Mouse (Mus musculus) forebrain, postnatal 0 days (tissue): ENCODE results near the gene Hvcn1. TPM values are rescaled to one million over a fixed set of nuclear protein-coding genes. Genes with fewer than 3 reads are reported as not detected.

Source experiments
- ATAC-seq: fragments of 200-750 bp; cut with Nextera tagmentation; 2 replicates; pipeline ENCODE4 v1.8.0; 2017; ENCODE audit warnings: mild to moderate bottlenecking, moderate library complexity
- DNase-seq: peaks from one replicate; pipeline ENCODE4 v3.0.0-alpha.2; 2015
- H3K27ac ChIP-seq: fragments of 300-500 bp; sonication (generic); 2 replicates; pipeline ENCODE4 v1.5.1; 2014; ENCODE audit warnings: low read depth, mild to moderate bottlenecking, antibody characterized with exemption, low read length, moderate library complexity, mixed read lengths
- H3K27me3 ChIP-seq: fragments of 300-500 bp; sonication (generic); 2 replicates; pipeline ENCODE4 v1.6.1; 2014; ENCODE audit warnings: mild to moderate bottlenecking, low read length, mixed read lengths; ENCODE audit not compliant: insufficient read depth
- H3K36me3 ChIP-seq: fragments of 300-500 bp; sonication (generic); 2 replicates; pipeline ENCODE4 v1.6.1; 2014; ENCODE audit warnings: mild to moderate bottlenecking, moderate library complexity; ENCODE audit not compliant: insufficient read depth
- H3K4me1 ChIP-seq: fragments of 300-500 bp; sonication (generic); 2 replicates; pipeline ENCODE4 v1.6.1; 2014; ENCODE audit warnings: antibody characterized with exemption; ENCODE audit not compliant: insufficient read depth
- H3K4me2 ChIP-seq: fragments of 300-500 bp; sonication (generic); 2 replicates; pipeline ENCODE4 v1.6.1; 2014; ENCODE audit warnings: low read depth, mild to moderate bottlenecking, moderate library complexity
- H3K4me3 ChIP-seq: fragments of 300-500 bp; sonication (generic); 2 replicates; pipeline ENCODE4 v1.5.1; 2014; ENCODE audit warnings: low read depth, low read length, mixed read lengths
- H3K9ac ChIP-seq: fragments of 300-500 bp; sonication (generic); 2 replicates; pipeline ENCODE4 v1.6.1; 2014; ENCODE audit warnings: mild to moderate bottlenecking
- H3K9me3 ChIP-seq: fragments of 300-500 bp; sonication (generic); 2 replicates; pipeline ENCODE4 v1.6.1; 2016; ENCODE audit warnings: low read length
- CTCF ChIP-seq: sonication (generic); IDR thresholded peaks from 2 replicates; pipeline ENCODE4 v1.5.1; 2016; ENCODE audit warnings: antibody characterized with exemption, control low read depth, low read depth
- WGBS: fragments of 180-500 bp; shearing (Covaris S2); extraction: QIAGEN DNeasy Blood & Tissue Kit; methylation state at CpG from one replicate; pipeline ENCODE4 v1.1.7; 2014; 5-methylcytosine and 5-hydroxymethylcytosine counted together
- polyA plus RNA-seq: library from polyadenylated mRNA; unstranded; fragments of >200 nt; fragmentation: Nextera tagmentation; extraction: Ambion mirVana; gene quantifications from 2 replicates; pipeline ENCODE4 v1.2.1, GENCODE M21; 2015
- total RNA-seq: library from RNA; depleted of rRNA; stranded (reverse); fragments of >200 nt; gene quantifications from 2 replicates; pipeline ENCODE4 v1.2.3, GENCODE M21; 2014

Hvcn1 gene
- total and polyA plus RNA-seq, 2 experiments from 2014 or later: 1.2 to 3.0 TPM

- no peak overlapping the region for H3K27ac ChIP-seq
- no peaks in the 10 kb centered on the region for H3K27me3 ChIP-seq
- ATAC-seq: peak; percentile 48; the same call in 1 of the 2 replicates
- no peak overlapping the region for H3K4me3 ChIP-seq
- 30% methylated on average over 17 of the region's 17 CpGs for WGBS
- no peaks in the 10 kb centered on the region for H3K9me3 ChIP-seq
- H3K9ac ChIP-seq: no peak overlapping the region
- peaks cover 16% of the 10 kb centered on the region for H3K36me3 ChIP-seq
- peak; percentile 58 for DNase-seq
- no peak overlapping the region for H3K4me2 ChIP-seq
- H3K4me1 ChIP-seq: peaks cover 17% of the 10 kb centered on the region
- TF ChIP-seq CTCF: no peak
These were observed 37.3 kb downstream of the Hvcn1 start for GRCm38 (mm10) chr5:122243781-122244523.

GRCm38 (mm10) chr5:122245186-122245585, 38.6 kb downstream of the Hvcn1 start:
- Histone ChIP-seq H3K4me3 (no peak overlapping the region), H3K36me3 (peaks cover 16% of the 10 kb centered on the region), H3K4me2 (no peak overlapping the region), H3K27ac (no peak overlapping the region), H3K9me3 (no peaks in the 10 kb centered on the region), H3K9ac (no peak overlapping the region), H3K27me3 (no peaks in the 10 kb centered on the region), H3K4me1 (peaks cover 17% of the 10 kb centered on the region)
- DNase-seq (peak; percentile 38), ATAC-seq (no peak)
- no peak for TF ChIP-seq CTCF
- 30% methylated on average over 3 of the region's 3 CpGs for WGBS

DNA sequence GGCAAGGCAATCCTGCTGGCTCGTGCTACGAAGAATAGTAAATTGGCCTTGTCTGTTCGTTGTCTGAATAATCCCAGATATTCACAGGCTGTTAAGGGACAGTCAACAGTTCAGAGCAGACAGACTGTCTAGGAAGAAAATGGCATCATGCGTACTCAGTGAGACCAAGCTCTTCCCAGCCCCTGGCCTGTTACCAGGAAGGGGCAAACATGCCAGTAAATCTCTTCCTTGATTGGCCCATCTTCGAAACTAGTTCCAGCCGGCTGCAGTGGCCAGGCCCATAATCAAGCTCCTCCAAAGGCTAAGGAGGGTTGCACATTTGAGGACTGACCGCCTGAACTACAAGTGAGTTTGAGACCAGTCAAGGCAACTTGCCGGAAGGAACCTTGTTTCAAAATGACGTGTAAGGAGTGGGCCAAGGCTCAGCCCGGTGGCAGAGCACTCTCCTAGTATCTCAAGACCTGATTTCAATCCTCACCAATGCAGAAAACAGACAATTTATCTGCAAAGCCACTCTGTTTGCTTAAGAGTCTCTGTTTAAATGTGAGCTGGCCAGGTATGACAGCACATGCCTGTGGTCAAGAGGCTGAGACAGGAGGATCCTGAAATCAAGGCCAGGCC, 40.1 kb downstream of the Hvcn1 start:
- DNase-seq (no peak), ATAC-seq (no peak)
- Histone ChIP-seq H3K27me3 (no peaks in the 10 kb centered on the region), H3K4me1 (peaks cover 17% of the 10 kb centered on the region), H3K9ac (no peak overlapping the region), H3K9me3 (no peaks in the 10 kb centered on the region), H3K27ac (no peak overlapping the region), H3K4me3 (no peak overlapping the region), H3K36me3 (peaks cover 25% of the 10 kb centered on the region), H3K4me2 (no peak overlapping the region)
- WGBS: 75% methylated on average over 10 of the region's 10 CpGs
- TF ChIP-seq CTCF: no peak

DNA sequence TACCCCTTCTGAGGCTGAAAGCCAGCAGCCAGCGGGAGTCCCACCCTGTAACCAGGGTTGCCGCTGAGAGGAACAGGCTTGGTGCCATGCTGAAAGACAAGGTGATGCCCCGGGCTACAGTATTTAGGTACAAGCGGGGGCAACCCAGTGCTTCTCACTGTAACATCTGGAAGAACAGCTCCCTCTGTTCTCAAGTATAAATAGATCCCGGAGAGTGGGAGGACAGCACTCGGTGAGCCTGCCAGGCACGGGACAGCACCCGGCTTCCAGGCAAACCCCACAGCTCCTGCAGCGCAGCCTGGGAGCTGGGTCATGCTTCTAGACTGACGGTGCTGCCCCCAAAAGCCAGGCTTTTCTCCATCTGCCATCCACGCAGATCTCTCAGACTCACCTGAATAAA, 40.9 kb downstream of the Hvcn1 start:
- Histone ChIP-seq H3K27ac (no peak overlapping the region), H3K36me3 (peaks cover 25% of the 10 kb centered on the region), H3K4me1 (peaks cover 17% of the 10 kb centered on the region), H3K4me3 (no peak overlapping the region), H3K9me3 (no peaks in the 10 kb centered on the region), H3K9ac (no peak overlapping the region), H3K4me2 (no peak overlapping the region), H3K27me3 (no peaks in the 10 kb centered on the region)
- DNase-seq (no peak), ATAC-seq (no peak)
- WGBS: 89% methylated on average over 11 of the region's 11 CpGs
- TF ChIP-seq CTCF: no peak

GRCm38 (mm10) chr5:122247934-122248333, 41.3 kb downstream of the Hvcn1 start:
- no peak for TF ChIP-seq CTCF
- H3K4me2 ChIP-seq: no peak overlapping the region
- no peak for DNase-seq
- peaks cover 17% of the 10 kb centered on the region for H3K4me1 ChIP-seq
- WGBS: 93% methylated on average over 7 of the region's 7 CpGs
- H3K36me3 ChIP-seq: peaks cover 25% of the 10 kb centered on the region
- no peak overlapping the region for H3K9ac ChIP-seq
- ATAC-seq: no peak
- H3K27ac ChIP-seq: no peak overlapping the region
- H3K9me3 ChIP-seq: no peaks in the 10 kb centered on the region
- H3K27me3 ChIP-seq: no peaks in the 10 kb centered on the region
- no peak overlapping the region for H3K4me3 ChIP-seq

GRCm38 (mm10) chr5:122249281-122249680, 42.7 kb downstream of the Hvcn1 start:
- Histone ChIP-seq H3K27ac (no peak overlapping the region), H3K36me3 (peaks cover 32% of the 10 kb centered on the region), H3K4me3 (no peak overlapping the region), H3K9ac (no peak overlapping the region), H3K4me2 (no peak overlapping the region), H3K4me1 (peaks cover 6% of the 10 kb centered on the region; the same call in 1 of the 2 replicates), H3K9me3 (no peaks in the 10 kb centered on the region), H3K27me3 (no peaks in the 10 kb centered on the region)
- no peak for TF ChIP-seq CTCF
- ATAC-seq (no peak), DNase-seq (no peak)
- 78% methylated on average over 4 of the region's 4 CpGs for WGBS

DNA sequence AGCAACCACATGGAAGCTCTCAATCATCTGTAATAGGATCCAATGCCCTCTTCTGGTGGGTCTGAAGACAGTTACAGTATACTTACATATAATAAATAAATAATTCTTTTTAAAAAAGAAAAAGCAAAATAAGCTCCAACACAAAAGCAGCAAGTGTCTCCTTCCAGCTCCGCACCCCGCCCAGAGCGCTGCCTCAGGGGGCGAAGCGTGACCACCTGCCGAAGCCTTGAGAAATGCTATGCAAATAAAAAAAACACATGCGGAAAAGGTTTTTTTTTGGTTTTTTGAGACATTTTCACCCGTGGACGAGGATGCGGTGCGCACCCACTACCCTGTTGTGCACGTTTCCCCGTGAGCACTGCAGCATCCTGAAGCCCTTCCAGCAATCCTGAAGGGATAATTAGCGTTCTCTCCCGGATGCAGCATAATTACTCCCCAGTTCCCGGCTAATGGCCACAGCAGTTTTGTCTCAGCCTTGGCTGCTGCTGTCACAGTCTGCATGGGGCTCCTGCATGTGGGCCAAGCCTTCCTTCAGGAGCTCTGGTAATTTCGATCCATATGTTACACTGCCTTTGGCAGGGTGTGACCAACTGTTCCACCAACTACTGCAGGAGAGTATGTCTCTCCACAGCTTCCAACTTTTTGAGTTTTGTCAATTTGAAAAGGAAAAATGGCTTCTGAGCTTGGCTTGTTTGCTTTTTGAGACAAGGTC, 45.4 kb downstream of the Hvcn1 start:
- 0 out of 2 replicates have a peak overlapping the region, but pooled peaks have one; percentile 10 for H3K27ac ChIP-seq
- H3K9me3 ChIP-seq: no peaks in the 10 kb centered on the region
- WGBS: 59% methylated on average over 17 of the region's 17 CpGs
- H3K4me2 ChIP-seq: no peak overlapping the region
- peak; percentile 54 for ATAC-seq
- no peak for TF ChIP-seq CTCF
- H3K9ac ChIP-seq: no peak overlapping the region
- DNase-seq: peak; percentile 51
- H3K27me3 ChIP-seq: no peaks in the 10 kb centered on the region
- no peak overlapping the region for H3K4me3 ChIP-seq
- H3K4me1 ChIP-seq: no peaks in the 10 kb centered on the region
- H3K36me3 ChIP-seq: peaks cover 57% of the 10 kb centered on the region
